Mouse (Mus musculus) bone marrow, adult 2 months (tissue): ENCODE results near the gene Zc3h14.

Experiments used
- CTCF ChIP-seq: fragments of 200-500 bp; IDR thresholded peaks from 2 replicates; pipeline ENCODE4 v1.5.1; 2011; ENCODE audit warnings: low read length, control low read depth; ENCODE audit not compliant: control insufficient read depth, insufficient read depth
- POLR2A ChIP-seq: fragments of 200-500 bp; IDR thresholded peaks from 2 replicates; pipeline ENCODE4 v1.6.1; 2011; ENCODE audit warnings: low read depth, mild to moderate bottlenecking, control low read depth, low read length, borderline replicate concordance; ENCODE audit not compliant: control insufficient read depth

GRCm38 (mm10) chr12:98804078-98804748 lies 57.4 kb downstream of the Zc3h14 start:
- TF ChIP-seq CTCF (no peak), POLR2A (no peak)
